Mouse (Mus musculus) layer of hippocampus, adult 6 months (tissue): ENCODE data around the gene Olfr320. TPM values are rescaled to one million over a fixed set of nuclear protein-coding genes. Genes with fewer than 3 reads are reported as not detected.

Experiments
- long read RNA-seq, 2 experiments: library from polyadenylated mRNA; unstranded; transcript quantifications; one replicate each; pipeline ENCODE4 v2.0.0; 2019 to 2020
- polyA plus RNA-seq: library from polyadenylated mRNA; unstranded; fragments of <200 nt; fragmentation: Nextera tagmentation; gene quantifications from 2 replicates; pipeline ENCODE4 v1.2.3, GENCODE M21; 2021

Olfr320 gene
- polyA plus RNA-seq: not detected in 2 replicates
- long read RNA-seq, experiment 1: 0 reads
- long read RNA-seq, experiment 2: 0 reads

DNA sequence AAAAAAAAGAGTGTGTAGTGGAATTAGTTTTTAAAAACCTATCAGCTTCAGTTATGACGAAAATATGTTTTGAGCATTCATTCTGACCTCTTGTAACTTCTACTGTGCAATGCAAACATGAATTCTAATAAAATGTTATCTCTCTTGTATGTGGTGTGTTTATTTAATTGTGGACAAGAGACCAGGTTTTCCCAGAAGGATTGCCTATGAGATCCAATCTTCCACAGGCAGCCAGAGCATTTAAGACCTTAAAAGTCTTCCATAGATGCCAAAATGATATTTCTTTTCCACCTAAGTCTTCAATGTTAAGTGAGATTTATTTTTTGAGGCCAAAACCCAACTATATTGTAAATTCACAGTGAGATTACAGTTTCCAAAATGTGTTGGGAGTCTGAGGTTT, at the start of gene Olfr320:
Olfr320 (plus strand) TSS at position 301 of the 400 bp plus-strand sequence.

DNA sequence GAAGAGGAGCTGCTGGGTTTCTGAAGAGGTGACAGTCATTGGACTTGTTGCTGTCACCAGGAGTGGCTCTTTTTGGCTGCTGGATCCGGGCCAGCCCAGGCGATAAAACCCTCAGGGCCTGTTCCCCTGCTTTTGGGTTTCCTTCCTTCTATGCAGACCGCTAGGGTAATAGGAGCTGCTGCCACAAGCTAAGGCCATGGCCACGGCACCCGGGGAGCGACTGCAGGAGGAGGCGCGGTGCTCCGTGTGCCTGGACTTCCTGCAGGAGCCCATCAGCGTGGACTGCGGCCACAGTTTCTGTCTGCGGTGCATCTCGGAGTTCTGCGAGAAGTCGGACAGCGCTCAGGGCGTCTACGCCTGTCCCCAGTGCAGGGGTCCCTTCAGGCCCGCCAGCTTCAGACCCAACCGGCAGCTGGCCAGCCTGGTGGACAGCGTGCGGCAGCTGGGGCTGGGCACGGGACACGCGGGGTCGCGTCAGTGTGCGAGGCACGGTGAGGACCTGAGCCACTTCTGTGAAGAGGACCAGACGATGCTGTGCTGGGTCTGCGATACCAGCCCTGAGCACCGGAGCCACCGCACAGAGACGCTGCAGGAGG, 40.5 kb upstream of the Olfr320 start, which contains the start of gene Trim58:
Trim58 (plus strand) TSS at position 194 of the 596 bp plus-strand sequence.

DNA sequence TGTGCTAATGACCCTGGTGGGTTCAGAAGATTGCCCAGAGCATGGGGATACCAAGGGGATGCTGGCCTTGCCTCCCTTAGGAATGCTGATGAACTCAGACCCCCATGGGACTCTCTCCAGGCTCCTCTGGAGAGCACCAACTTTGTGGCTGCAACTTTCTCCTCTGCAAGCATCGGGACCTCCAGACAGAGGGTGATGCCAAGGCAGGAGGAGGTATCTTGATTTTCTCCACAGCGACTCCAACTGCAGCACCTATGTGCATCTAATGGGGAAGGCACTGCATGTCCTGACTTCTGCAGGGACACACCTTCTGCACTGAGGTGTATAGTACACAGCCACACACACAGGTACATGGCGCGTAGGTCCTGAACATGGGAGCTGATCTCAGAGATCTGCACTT, 22.3 kb upstream of the Olfr320 start, which contains the start of gene Olfr322:
Olfr322 (plus strand) TSS at position 187 of the 400 bp plus-strand sequence.

DNA sequence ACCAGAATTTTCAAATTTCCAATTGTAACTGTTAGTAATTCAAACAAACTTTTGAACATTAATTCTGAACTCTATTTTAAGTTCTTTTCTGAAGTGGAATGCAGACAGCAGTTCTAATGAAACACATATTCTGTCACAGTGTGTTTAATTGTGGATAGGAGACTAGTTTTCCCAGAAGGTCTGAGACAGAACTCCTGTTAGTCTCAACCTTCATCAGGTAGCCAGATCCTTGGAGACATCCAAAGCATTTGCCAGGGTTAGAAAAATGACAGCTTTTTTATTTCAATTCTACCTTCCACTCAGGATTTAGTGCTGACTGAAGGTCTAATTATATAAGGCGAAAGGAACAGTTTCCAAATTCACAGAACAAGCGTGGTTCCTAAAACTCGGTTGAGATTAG, 18.0 kb downstream of the Olfr320 start, which contains the start of gene Olfr319:
Olfr319 (plus strand) TSS at position 301 of the 400 bp plus-strand sequence.

DNA sequence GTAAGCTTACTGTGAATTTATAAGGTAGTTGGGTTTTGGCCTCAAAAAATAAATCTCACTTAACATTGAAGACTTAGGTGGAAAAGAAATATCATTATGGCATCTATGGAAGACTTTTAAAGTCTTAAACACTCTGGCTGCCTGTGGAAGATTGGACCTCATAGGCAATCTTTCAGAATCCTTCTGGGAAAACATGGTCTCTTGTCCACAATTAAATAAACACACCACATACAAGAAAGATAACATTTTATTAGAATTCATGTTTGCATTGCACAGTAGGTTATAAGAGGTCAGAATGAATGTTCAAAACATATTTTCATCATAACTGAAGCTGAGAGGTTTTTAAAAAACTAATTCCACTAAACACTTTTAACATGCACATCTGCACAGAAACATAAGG, 43.0 kb downstream of the Olfr320 start, which contains the start of gene Olfr318:
Olfr318 (minus strand) TSS at position 101 of the 400 bp plus-strand sequence.

Other genes starting within 250 kb of the Olfr320 start
- gene Gm12253, start 248.5 kb upstream of the Olfr320 start, polyA plus RNA-seq: not detected in 2 replicates
- not detected in 2 replicates for gene Lypd9, start 228.2 kb upstream of the Olfr320 start, polyA plus RNA-seq
- not detected in 2 replicates for gene Olfr30, start 218.8 kb upstream of the Olfr320 start, polyA plus RNA-seq
- gene Olfr332, start 188.5 kb upstream of the Olfr320 start, polyA plus RNA-seq: not detected in 2 replicates
- not detected in 2 replicates for gene Olfr331, start 178.5 kb upstream of the Olfr320 start, polyA plus RNA-seq
- not detected in 2 replicates for gene Olfr330, start 146.3 kb upstream of the Olfr320 start, polyA plus RNA-seq
- not detected in 2 replicates for gene Olfr329-ps, start 134.7 kb upstream of the Olfr320 start, polyA plus RNA-seq
- not detected in 2 replicates for gene Olfr328, start 125.5 kb upstream of the Olfr320 start, polyA plus RNA-seq
- gene Olfr224, start 110.5 kb upstream of the Olfr320 start, polyA plus RNA-seq: not detected in 2 replicates
- not detected in 2 replicates for gene Olfr325, start 103.4 kb upstream of the Olfr320 start, polyA plus RNA-seq
- gene Olfr324, start 86.0 kb upstream of the Olfr320 start, polyA plus RNA-seq: not detected in 2 replicates
- not detected in 2 replicates for gene 2210407C18Rik, start 65.0 kb upstream of the Olfr320 start, polyA plus RNA-seq
- gene Olfr323, start 50.6 kb upstream of the Olfr320 start, polyA plus RNA-seq: not detected in 2 replicates
- gene Trim58, start 40.6 kb upstream of the Olfr320 start, polyA plus RNA-seq: not detected in 2 replicates
- gene Olfr322, start 22.3 kb upstream of the Olfr320 start, polyA plus RNA-seq: not detected in 2 replicates
- gene Olfr319, start 18.1 kb downstream of the Olfr320 start, polyA plus RNA-seq: not detected in 2 replicates
- not detected in 2 replicates for gene Olfr318, start 42.9 kb downstream of the Olfr320 start, polyA plus RNA-seq
- gene Olfr317, start 58.1 kb downstream of the Olfr320 start, polyA plus RNA-seq: 0.09 and 0.13 TPM in 2 replicates
- 0.67 and 0.89 TPM in 2 replicates for gene Olfr316, start 71.6 kb downstream of the Olfr320 start, polyA plus RNA-seq
- gene Olfr315, start 92.1 kb downstream of the Olfr320 start, polyA plus RNA-seq: not detected in 2 replicates
- gene Olfr314, start 101.9 kb downstream of the Olfr320 start, polyA plus RNA-seq: not detected in 2 replicates
- 28.9 and 30.2 TPM in 2 replicates for gene Fam183b, start 120.9 kb downstream of the Olfr320 start, polyA plus RNA-seq
- gene Olfr313, start 133.9 kb downstream of the Olfr320 start, polyA plus RNA-seq: not detected in 2 replicates
- not detected in 2 replicates for gene Olfr312, start 148.1 kb downstream of the Olfr320 start, polyA plus RNA-seq
- not detected in 2 replicates for gene Olfr311, start 158.2 kb downstream of the Olfr320 start, polyA plus RNA-seq
- 3.5 and 3.9 TPM in 2 replicates for gene Gm12258, start 166.1 kb downstream of the Olfr320 start, polyA plus RNA-seq
- 3.4 and 4.0 TPM in 2 replicates for gene 2810021J22Rik, start 186.1 kb downstream of the Olfr320 start, polyA plus RNA-seq
- gene Zfp39, start 223.1 kb downstream of the Olfr320 start, polyA plus RNA-seq: 6.0 and 6.7 TPM in 2 replicates
- gene Btnl10, start 236.8 kb downstream of the Olfr320 start, polyA plus RNA-seq: not detected in 2 replicates